Mouse (Mus musculus) midbrain, embryonic 16.5 days (tissue): Measurements from ENCODE around the gene Mxra8. TPM values are rescaled to one million over a fixed set of nuclear protein-coding genes. Genes with fewer than 3 reads are reported as not detected.

ENCODE experiments used
- ATAC-seq: fragments of 200-750 bp; cut with Nextera tagmentation; 2 replicates; pipeline ENCODE4 v1.8.0; 2017; ENCODE audit warnings: moderate TSS enrichment
- H3K27ac ChIP-seq: fragments of 300-500 bp; sonication (generic); 2 replicates; pipeline ENCODE4 v1.5.1; 2014; ENCODE audit warnings: mild to moderate bottlenecking, low read length, mixed read lengths
- H3K27me3 ChIP-seq: fragments of 300-500 bp; sonication (generic); 2 replicates; pipeline ENCODE4 v1.6.1; 2014; ENCODE audit warnings: low read depth, low read length, mixed read lengths; ENCODE audit not compliant: control insufficient read depth, insufficient read depth
- H3K36me3 ChIP-seq: fragments of 300-500 bp; sonication (generic); 2 replicates; pipeline ENCODE4 v1.6.1; 2014; ENCODE audit warnings: mild to moderate bottlenecking, low read length, moderate library complexity, mixed read lengths; ENCODE audit not compliant: control insufficient read depth, insufficient read depth
- H3K4me1 ChIP-seq: fragments of 300-500 bp; sonication (generic); 2 replicates; pipeline ENCODE4 v1.6.1; 2014; ENCODE audit warnings: mild to moderate bottlenecking, low read length, mixed read lengths; ENCODE audit not compliant: control insufficient read depth, insufficient read depth
- H3K4me2 ChIP-seq: fragments of 300-500 bp; sonication (generic); 2 replicates; pipeline ENCODE4 v1.6.1; 2014; ENCODE audit warnings: mild to moderate bottlenecking, low read length, mixed read lengths
- H3K4me3 ChIP-seq: fragments of 300-500 bp; sonication (generic); 2 replicates; pipeline ENCODE4 v1.5.1; 2014; ENCODE audit warnings: low read depth, mild to moderate bottlenecking, low read length, moderate library complexity, mixed read lengths
- H3K9ac ChIP-seq: fragments of 300-500 bp; sonication (generic); 2 replicates; pipeline ENCODE4 v1.6.1; 2014; ENCODE audit warnings: low read depth, low read length, mixed read lengths
- H3K9me3 ChIP-seq: fragments of 300-500 bp; sonication (generic); replicated peaks from 2 replicates; pipeline ENCODE4 v1.6.1; 2014; ENCODE audit warnings: mild to moderate bottlenecking, low read length, mixed read lengths; ENCODE audit not compliant: control insufficient read depth, poor library complexity, severe bottlenecking
- WGBS: fragments of 180-500 bp; shearing (Covaris S2); extraction: QIAGEN DNeasy Blood & Tissue Kit; methylation state at CpG from one replicate; pipeline ENCODE4 v1.1.7; 2014; 5-methylcytosine and 5-hydroxymethylcytosine counted together
- microRNA-seq: library from miRNA; unstranded; fragments of <30 nt; microRNA quantifications from one replicate; pipeline ENCODE4, GENCODE M21; 2017
- polyA plus RNA-seq: library from polyadenylated mRNA; unstranded; fragments of >200 nt; fragmentation: Nextera tagmentation; extraction: Ambion mirVana; gene quantifications from 2 replicates; pipeline ENCODE4 v1.2.1, GENCODE M21; 2015

The Mxra8 gene
- polyA plus RNA-seq, 1 experiment from 2014 or later: 16.9 TPM

- Histone ChIP-seq H3K27me3 (no peaks in the 10 kb centered on the region), H3K4me1 (peaks cover 43% of the 10 kb centered on the region), H3K9me3 (no peaks in the 10 kb centered on the region), H3K4me3 (peak overlapping the region; percentile 92), H3K9ac (peak overlapping the region; percentile 98), H3K4me2 (peak overlapping the region; percentile 94), H3K36me3 (peaks cover 25% of the 10 kb centered on the region), H3K27ac (peak overlapping the region; percentile 99)
- WGBS: 0% methylated on average over 45 of the region's 56 CpGs
- ATAC-seq: peak; percentile 91
Observed at GRCm38 (mm10) chr4:155892017-155892416, 52.5 kb downstream of the Mxra8 start.

GRCm38 (mm10) chr4:155892438-155893211, 53.1 kb downstream of the Mxra8 start:
- 5% methylated on average over 33 of the region's 37 CpGs for WGBS
- ATAC-seq: peak; percentile 47

GRCm38 (mm10) chr4:155893212-155893690, 53.8 kb downstream of the Mxra8 start:
- peaks cover 43% of the 10 kb centered on the region for H3K4me1 ChIP-seq
- ATAC-seq: no peak
- 62% methylated on average over 8 of the region's 8 CpGs for WGBS
- peak overlapping the region; percentile 94 for H3K4me2 ChIP-seq
- peak overlapping the region; percentile 92 for H3K4me3 ChIP-seq
- peak overlapping the region; percentile 98 for H3K9ac ChIP-seq
- H3K36me3 ChIP-seq: peaks cover 22% of the 10 kb centered on the region
- no peak overlapping the region for H3K27ac ChIP-seq
- no peaks in the 10 kb centered on the region for H3K27me3 ChIP-seq
- H3K9me3 ChIP-seq: no peaks in the 10 kb centered on the region

More at GRCm38 (mm10) chr4:155892438-155893211, 53.1 kb downstream of the Mxra8 start:
- no peaks in the 10 kb centered on the region for H3K27me3 ChIP-seq
- H3K9ac ChIP-seq: peak overlapping the region; percentile 98
- H3K36me3 ChIP-seq: peaks cover 27% of the 10 kb centered on the region
- peak overlapping the region; percentile 92 for H3K4me3 ChIP-seq
- no peaks in the 10 kb centered on the region for H3K9me3 ChIP-seq
- H3K4me2 ChIP-seq: peak overlapping the region; percentile 94
- peaks cover 43% of the 10 kb centered on the region for H3K4me1 ChIP-seq
- H3K27ac ChIP-seq: peak overlapping the region; percentile 99

Small RNA genes lying within 50 kb of the gene (microRNA-seq; reads per million reads assigned to microRNA genes)
- not detected for gene Gm27743

Other genes starting within 250 kb of the Mxra8 start
- 14.7 and 15.5 TPM in 2 replicates for gene Slc35e2, start 238.3 kb upstream of the Mxra8 start, polyA plus RNA-seq
- gene Cdk11b, start 214.8 kb upstream of the Mxra8 start, polyA plus RNA-seq: 57.2 and 58.9 TPM in 2 replicates
- gene Gm10563, start 194.3 kb upstream of the Mxra8 start, polyA plus RNA-seq: not detected in 2 replicates
- 3.1 and 4.6 TPM in 2 replicates for gene Mmp23, start 186.3 kb upstream of the Mxra8 start, polyA plus RNA-seq
- 57.3 and 60.9 TPM in 2 replicates for gene Mib2, start 170.5 kb upstream of the Mxra8 start, polyA plus RNA-seq
- gene Fndc10, start 145.3 kb upstream of the Mxra8 start, polyA plus RNA-seq: 11.4 and 12.2 TPM in 2 replicates
- gene Ssu72, start 134.9 kb upstream of the Mxra8 start, polyA plus RNA-seq: 151 and 153 TPM in 2 replicates
- 22.0 and 25.3 TPM in 2 replicates for gene Tmem240, start 104.9 kb upstream of the Mxra8 start, polyA plus RNA-seq
- 87.9 and 93.2 TPM in 2 replicates for gene Atad3a, start 78.6 kb upstream of the Mxra8 start, polyA plus RNA-seq
- gene Vwa1, start 65.0 kb upstream of the Mxra8 start, polyA plus RNA-seq: 31.0 and 31.5 TPM in 2 replicates
- 0.85 and 1.1 TPM in 2 replicates for gene Tmem88b, start 53.8 kb upstream of the Mxra8 start, polyA plus RNA-seq
- not detected in 2 replicates for gene Ankrd65, start 49.2 kb upstream of the Mxra8 start, polyA plus RNA-seq
- gene Mrpl20, start 36.8 kb upstream of the Mxra8 start, polyA plus RNA-seq: 243 and 257 TPM in 2 replicates
- gene Ccnl2, start 27.2 kb upstream of the Mxra8 start, polyA plus RNA-seq: 148 and 154 TPM in 2 replicates
- 131 and 134 TPM in 2 replicates for gene Aurkaip1, start 8.4 kb upstream of the Mxra8 start, polyA plus RNA-seq
- gene Dvl1, start 7.7 kb downstream of the Mxra8 start, polyA plus RNA-seq: 10.3 and 11.0 TPM in 2 replicates
- gene Tas1r3, start 23.7 kb downstream of the Mxra8 start, polyA plus RNA-seq: 0.29 and 0.58 TPM in 2 replicates
- gene Cptp, start 29.8 kb downstream of the Mxra8 start, polyA plus RNA-seq: 25.1 and 28.1 TPM in 2 replicates
- 75.7 and 78.7 TPM in 2 replicates for gene Ints11, start 29.9 kb downstream of the Mxra8 start, polyA plus RNA-seq
- 56.3 and 63.9 TPM in 2 replicates for gene Pusl1, start 52.1 kb downstream of the Mxra8 start, polyA plus RNA-seq
- gene Acap3, start 52.1 kb downstream of the Mxra8 start, polyA plus RNA-seq: 77.4 and 78.1 TPM in 2 replicates
- gene Ube2j2, start 104.2 kb downstream of the Mxra8 start, polyA plus RNA-seq: 109 and 110 TPM in 2 replicates
- gene C1qtnf12, start 122.6 kb downstream of the Mxra8 start, polyA plus RNA-seq: 6.6 and 7.8 TPM in 2 replicates
- 37.8 and 41.0 TPM in 2 replicates for gene B3galt6, start 153.0 kb downstream of the Mxra8 start, polyA plus RNA-seq
- gene Sdf4, start 153.2 kb downstream of the Mxra8 start, polyA plus RNA-seq: 112 and 114 TPM in 2 replicates
- 0.91 TPM in 1 of 2 replicates, not detected in the other for gene Tnfrsf4, start 174.2 kb downstream of the Mxra8 start, polyA plus RNA-seq
- gene Tnfrsf18, start 186.5 kb downstream of the Mxra8 start, polyA plus RNA-seq: 2.0 and 2.4 TPM in 2 replicates
- gene Ttll10, start 219.7 kb downstream of the Mxra8 start, polyA plus RNA-seq: not detected in 2 replicates